Mouse (Mus musculus): Measurements from ENCODE around the gene Rtl5. TPM values are rescaled to one million over a fixed set of nuclear protein-coding genes. Genes with fewer than 3 reads are reported as not detected.

Gene Rtl5
- total RNA-seq, 2 experiments from 2014 or later = 2.1 to 2.8 TPM

- peak in 1 of 2 experiments; percentile 13 for DNase-seq
- intact Hi-C loops (cut with DNase I) = loop anchor here (5.0 kb wide), 1 partner anchor 43 kb away; no protein-coding TSS in a partner anchor
These were observed 51.4 kb downstream of the Rtl5 start for GRCm38 (mm10) chrX:102019471-102020240.

DNA sequence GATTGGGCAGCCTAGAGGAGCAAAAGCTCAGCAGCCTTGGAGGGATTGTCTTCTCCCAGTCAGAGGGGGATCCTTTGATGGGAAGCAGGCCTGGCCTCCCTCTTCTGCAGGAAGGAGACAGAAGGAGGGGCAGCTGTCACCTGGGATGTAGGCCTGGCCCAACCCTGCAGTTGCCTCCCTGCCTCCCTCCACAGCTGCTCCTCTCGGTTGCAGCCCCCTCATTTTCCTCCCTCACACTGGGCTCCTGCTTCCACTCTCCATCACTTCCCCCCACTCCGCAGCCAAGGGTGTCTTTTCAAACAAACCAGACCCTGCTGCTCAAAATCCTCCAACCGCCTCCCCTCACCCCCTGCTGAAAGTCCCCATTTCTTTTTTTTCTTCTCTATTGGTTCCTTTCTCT is 52.2 kb downstream of the Rtl5 start:
- intact Hi-C loops (cut with DNase I) = loop anchor here (5.0 kb wide), 1 partner anchor 43 kb away; no protein-coding TSS in a partner anchor
- no peak for DNase-seq

DNA sequence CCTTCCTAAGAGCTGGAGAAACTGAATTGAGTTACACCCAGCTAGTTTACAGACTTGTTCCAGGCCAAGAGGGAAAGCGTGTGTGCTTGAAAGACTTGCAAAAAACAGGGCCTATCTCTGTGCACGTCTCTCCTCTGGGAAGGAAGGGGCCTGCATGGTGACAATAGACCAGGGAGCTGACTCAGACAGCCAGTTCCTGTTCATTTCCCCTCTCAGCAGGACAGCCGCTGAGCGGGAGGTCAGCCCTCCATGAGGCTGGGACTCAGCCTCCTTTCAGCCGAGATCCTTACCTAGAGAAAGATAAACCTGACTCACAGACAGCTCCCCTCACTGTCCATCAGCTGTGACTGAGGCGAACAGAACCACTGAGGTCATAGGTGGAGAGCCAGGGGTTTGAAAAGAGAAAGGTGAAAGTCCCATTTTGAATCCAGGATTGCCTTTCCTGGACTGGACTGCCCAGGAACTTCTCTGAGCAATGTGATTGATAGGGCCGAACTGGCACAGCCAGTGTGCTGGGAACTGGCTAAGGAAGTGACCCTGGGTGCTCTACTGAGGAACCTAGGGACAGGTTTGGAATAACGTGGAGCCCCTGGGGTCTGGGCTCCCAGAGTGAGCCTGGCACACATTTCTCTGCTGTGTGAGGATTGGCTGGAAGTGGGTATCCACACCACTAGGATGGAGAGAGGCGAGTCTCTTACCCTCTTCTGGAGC is 53.7 kb downstream of the Rtl5 start:
- intact Hi-C loops (cut with DNase I) = loop anchor here (5.0 kb wide), 1 partner anchor 45 kb away; no protein-coding TSS in a partner anchor
- DNase-seq = peak in 1 of 2 experiments; percentile 23

Other genes with a start within 250 kb of the Rtl5 start
- 1 to 10 TPM; 7.5 to 9.9 TPM for gene Nhsl2, start 221.9 kb downstream of the Rtl5 start, total RNA-seq (2021)
- 10 to 100 TPM; 18.8 to 33.1 TPM for gene Pin4, start 48.1 kb upstream of the Rtl5 start, total RNA-seq (2021)
- 1 to 10 TPM; 2.4 to 2.5 TPM for gene Ercc6l, start 85.8 kb upstream of the Rtl5 start, total RNA-seq (2021)
- gene Rps4x, start 118.1 kb upstream of the Rtl5 start, total RNA-seq (2021) = 1,000 to 10,000 TPM; 1,009 to 1,019 TPM
- gene Cited1, start 180.9 kb upstream of the Rtl5 start, total RNA-seq (2021) = 10 to 100 TPM; 14.1 to 16.6 TPM

Data from heart, postnatal 10 days (tissue).